Mouse (Mus musculus) ES-Bruce4 (cell line): ENCODE measurements around the gene Gm20489.

Experiments
- CTCF ChIP-seq: IDR thresholded peaks from one replicate; pipeline ENCODE4 v1.8.1; 2011; ENCODE audit warnings: low read depth, low read length
- POLR2A ChIP-seq: IDR thresholded peaks from one replicate; pipeline ENCODE4 v1.8.1; 2011; ENCODE audit warnings: low read length; ENCODE audit not compliant: insufficient read depth

GRCm38 (mm10) chrX:101222796-101223162 lies 46.0 kb downstream of the Gm20489 start:
- no peak for TF ChIP-seq CTCF
- no peak for TF ChIP-seq POLR2A
